Mouse (Mus musculus) cerebellum, postnatal 10 days (tissue): ENCODE data around the gene Grin2b.

Experiments
- DNase-seq, 2 experiments: peaks; one replicate each; pipeline ENCODE4 v3.0.0; 2021; ENCODE audit warnings: mixed read lengths in 2 of 2

Gene Grin2b

GRCm38 (mm10) chr6:136173191-136173896 is at the start of gene Grin2b:
Gene Grin2b (minus strand): TSS chr6:136173511.
- DNase-seq: peak; percentile 89 to 92

DNA sequence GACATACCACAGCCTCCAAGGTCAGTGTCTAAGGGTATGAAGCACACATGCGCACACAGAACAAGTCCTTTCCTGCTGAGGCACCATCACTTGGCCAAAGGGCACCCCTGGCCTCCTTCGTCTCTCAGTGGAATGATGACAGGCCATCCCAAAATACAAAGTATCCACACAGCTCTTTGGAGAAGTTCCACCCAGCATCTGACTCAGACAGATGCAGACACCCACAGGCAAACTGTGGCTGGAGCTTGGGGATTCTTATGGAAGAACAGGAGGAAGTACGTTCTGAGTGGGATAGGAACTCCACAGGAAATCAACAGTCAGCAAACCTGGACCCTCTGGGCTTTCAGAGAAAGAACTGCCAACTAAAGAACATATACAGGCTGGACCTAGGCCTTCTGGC is 48.6 kb upstream of the Grin2b start:
- DNase-seq: no peak

DNA sequence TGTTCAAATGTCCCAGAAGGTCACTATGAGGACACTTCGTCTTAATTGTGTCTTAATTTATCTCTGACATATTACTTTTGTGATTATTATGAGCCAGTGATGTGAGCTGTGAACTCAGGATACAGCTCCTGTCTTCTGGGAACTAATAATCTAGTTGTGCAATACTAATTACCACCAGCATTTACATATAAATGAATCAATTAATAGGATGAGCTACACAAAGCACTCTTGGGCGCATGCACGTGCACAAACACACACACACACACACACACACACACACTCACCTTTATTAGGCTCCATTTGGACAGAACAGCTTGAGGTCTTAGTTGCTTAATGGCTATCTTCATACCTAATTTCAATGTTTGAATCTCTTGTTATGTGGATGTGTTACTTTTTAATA is 37.1 kb upstream of the Grin2b start:
- no peak for DNase-seq

DNA sequence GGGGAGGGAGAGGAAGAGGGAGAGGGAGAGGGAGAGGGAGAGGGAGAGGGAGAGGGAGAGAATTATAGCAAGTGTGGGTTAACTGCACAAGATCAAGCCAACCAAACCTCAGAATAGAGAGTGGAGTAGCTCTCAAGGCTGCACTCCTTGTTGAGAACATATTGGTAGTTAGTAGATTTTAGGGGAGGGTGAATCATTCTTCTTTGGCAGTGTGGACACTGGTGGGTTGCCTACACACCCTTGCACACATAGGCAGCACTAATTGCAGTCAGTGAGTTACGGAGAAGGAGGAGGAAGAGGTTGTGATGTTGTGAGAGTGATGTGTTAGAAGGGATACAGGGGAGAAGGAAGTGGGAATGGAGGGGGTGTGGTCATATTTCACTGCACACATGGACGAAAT is 26.5 kb upstream of the Grin2b start:
- no peak for DNase-seq

DNA sequence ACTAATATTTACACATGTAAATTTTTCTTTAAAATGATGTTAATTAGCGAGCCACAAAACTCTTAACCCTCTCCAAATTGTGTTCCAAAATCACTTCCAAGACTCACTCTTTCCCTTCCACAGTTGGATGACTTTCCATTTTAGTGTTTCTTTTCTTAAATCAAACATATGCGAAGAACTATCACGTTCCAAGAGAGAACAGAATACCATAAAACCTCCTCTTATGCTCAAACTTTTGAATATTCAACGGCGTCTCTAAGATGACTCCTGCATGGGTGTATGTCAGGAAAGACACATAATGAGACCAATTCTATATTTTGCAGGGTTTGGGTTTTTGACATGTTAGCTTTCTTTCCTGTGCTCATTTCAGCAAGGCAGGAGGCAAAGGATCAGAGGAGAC is 21.3 kb upstream of the Grin2b start:
- DNase-seq: no peak

GRCm38 (mm10) chr6:136178066-136178465 is 4.8 kb upstream of the Grin2b start:
- no peak for DNase-seq

- peak in 1 of 2 experiments; percentile 78 for DNase-seq
Measured at GRCm38 (mm10) chr6:136172801-136173190, 515 bp downstream of the Grin2b start.

GRCm38 (mm10) chr6:136172172-136172651 is 1.1 kb downstream of the Grin2b start:
- peak; percentile 83 to 87 for DNase-seq

- DNase-seq: no peak
Measured at GRCm38 (mm10) chr6:136171343-136171742, 2.0 kb downstream of the Grin2b start.

DNA sequence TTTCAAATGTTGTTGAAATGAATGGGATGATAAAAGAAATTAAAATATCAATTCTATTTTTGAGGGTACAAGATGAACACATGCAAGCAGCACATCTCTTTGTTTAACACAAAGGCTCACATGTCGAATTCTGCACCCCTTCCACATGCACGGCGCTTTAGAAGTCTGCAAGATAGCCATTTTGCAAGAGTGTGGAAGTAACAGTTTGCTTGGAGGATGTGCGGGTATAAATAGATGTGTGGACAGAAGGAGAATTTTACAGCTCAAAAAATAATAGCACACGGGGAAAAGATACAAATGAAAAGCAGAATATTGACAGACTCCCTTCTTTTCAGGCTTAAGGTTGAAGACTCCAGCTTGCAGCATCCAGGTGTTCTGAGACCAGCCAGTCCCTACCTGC is 2.9 kb downstream of the Grin2b start:
- DNase-seq: no peak

DNA sequence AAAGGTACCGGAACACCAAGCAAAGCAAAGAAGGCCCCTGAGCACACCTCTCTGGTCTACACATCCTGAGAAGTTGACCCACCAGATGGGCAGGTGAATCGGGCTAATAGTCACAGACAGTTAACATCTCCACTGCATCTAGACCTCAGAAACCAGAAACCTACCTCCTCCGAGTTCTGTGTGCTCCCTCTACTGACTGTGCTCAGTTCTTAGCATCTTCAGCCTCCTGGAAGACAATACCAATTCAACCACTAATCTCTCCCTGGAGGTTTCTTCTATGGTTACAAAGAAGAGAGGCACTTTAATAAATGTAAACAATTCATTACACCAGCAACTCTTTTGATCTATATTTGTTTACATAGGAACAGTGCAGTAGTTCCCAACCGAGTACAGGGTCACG is 6.0 kb downstream of the Grin2b start:
- no peak for DNase-seq

DNA sequence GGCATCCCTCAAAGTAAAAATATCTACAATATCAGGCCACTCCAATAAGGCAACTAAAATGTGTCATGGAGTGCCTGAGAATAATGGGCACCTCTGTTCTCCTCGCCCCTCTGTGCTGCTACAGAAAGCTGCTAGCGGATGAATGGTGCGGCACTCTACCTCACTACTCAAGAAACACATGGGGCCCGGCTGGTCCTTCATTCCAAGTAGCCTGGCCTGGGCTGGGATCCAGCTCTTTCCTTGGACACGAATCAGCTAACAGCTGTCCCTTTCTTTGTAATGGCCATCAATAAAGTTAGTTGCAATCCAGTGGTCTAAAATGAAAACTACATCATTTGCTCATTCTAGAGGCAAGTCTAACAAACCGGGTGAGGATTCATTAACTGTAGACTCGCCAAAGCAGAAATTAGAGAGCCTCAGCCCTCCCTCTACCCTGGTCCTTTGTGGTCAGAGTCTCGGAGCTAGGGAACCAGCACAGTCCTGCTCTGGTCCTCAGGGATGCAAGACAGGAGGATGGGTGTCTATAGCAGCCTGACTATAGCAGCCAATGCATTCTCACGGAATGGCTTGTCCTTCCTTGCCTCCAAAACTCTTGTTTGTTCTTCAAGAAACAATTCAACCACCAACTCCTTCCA is 7.8 kb downstream of the Grin2b start:
- peak; percentile 90 to 93 for DNase-seq

GRCm38 (mm10) chr6:136162090-136162489 is 11.2 kb downstream of the Grin2b start:
- no peak for DNase-seq

DNA sequence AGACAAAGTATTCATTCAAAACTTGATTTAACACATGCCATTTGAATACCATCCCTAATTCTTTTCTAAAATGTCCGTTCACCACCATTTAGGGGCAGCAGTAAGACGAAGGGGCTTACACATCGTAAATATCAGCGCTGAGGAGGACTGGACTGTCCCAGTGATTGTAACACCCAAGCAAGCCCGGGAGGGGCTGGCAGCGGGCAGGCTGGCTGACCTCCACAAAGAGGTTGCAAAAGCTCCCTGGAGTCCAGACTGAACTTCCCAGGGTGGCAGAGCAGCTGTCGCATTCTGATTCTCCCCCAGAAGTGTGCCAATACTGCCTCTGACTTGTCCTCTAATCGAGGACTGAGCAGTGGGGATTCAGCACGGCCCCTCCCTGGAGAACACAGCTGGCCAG is 19.9 kb downstream of the Grin2b start:
- peak in 1 of 2 experiments; percentile 43 for DNase-seq

- peak in 1 of 2 experiments; percentile 52 for DNase-seq
Measured at GRCm38 (mm10) chr6:136150064-136150463, 23.2 kb downstream of the Grin2b start.

- DNase-seq: no peak
Measured at GRCm38 (mm10) chr6:136139967-136140366, 33.3 kb downstream of the Grin2b start.

DNA sequence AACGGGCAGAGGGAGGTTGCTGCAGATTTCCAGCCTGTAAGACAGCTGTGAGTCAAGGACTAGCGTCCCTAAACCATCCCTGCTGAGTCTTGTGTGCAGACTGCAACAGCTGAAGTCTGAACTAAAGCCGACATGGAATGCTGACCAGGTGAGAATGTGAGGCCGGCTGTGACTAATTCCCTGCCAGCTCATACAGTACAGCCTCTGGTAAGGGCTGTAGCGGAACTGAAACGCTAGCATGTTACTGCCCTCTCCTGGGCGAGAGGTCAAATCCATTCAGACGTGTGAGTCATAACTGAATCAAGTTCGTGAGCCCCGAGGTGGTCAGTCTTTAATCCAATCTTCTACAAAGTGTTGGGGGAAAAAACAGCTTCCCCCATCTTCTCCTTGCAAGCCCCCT is 42.9 kb downstream of the Grin2b start:
- peak; percentile 78 to 80 for DNase-seq

- DNase-seq: no peak
Measured at GRCm38 (mm10) chr6:136122593-136122992, 50.7 kb downstream of the Grin2b start.

DNA sequence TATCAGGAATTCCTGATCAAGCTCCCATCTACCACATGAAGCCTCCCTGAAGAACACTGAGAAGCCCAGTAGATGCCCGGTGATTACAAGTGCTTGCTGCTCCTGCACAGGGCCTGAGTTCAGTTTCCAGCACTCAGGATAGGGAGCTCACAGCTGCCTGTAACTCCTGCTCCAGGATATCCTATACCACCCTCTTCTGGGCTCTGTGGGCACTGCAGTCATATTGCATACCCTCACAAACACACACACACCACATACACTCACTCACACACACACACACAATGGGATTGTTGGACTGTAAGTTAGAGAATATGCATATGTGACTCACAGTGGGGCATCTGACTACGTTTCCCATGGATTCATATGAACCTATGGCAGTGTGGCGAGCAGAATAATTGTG is 55.9 kb downstream of the Grin2b start:
- DNase-seq: peak; percentile 24 to 36

DNA sequence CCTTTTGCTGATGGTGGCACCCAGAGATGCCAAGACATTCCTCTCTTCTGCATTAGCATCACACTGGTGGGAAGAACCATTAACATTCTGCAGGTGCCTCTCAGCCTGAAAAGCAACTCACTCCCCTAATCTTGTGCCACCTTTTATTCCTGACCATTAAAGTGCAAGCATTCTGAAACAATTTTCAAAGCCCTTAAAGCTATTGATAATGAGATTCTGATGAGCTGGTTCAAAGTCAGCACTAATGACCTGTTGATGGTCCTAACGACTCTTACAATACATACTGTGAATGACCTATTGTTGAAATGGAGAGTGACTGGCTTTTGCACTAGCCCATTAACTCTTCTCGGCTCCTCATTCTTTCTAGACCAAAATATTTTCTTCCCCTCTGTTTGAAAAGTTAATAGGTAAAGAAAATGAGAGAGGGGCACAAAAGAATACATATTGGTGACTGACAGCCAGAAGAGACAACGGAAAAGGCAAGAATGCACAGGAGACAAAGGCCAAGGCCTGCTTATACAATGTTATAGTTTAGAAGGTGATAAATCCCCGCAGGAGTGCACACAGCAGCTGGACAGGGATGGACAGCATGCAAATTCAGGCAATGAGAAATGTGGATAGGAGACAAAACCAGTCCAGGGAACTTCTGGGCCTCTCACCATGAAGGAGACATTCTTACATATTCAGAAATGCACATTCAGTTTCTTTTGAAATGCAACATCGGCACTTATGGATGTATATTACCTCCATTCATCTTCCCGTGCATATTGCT is 59.5 kb downstream of the Grin2b start:
- DNase-seq: no peak

DNA sequence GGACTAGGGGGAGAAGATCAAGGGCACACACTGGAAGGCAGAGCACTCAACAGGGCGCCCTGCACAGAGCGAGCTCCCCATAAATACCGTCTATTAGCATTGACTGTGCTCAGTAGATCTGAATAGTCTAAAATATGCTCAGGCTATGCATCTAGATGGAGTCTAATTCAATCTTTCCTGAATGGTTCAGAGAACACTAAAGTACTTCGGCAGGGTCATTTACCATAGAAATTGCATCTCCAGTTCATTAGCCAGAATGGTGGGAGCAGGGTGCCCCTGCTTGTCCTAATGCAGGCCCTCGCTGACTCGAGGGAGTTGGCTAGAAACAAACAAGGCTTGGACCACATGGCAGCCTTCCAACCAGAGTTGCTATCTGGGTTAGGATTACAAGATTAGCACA is 64.1 kb downstream of the Grin2b start:
- peak; percentile 36 to 54 for DNase-seq

GRCm38 (mm10) chr6:136108466-136108865 is 64.8 kb downstream of the Grin2b start:
- peak; percentile 57 to 64 for DNase-seq

DNA sequence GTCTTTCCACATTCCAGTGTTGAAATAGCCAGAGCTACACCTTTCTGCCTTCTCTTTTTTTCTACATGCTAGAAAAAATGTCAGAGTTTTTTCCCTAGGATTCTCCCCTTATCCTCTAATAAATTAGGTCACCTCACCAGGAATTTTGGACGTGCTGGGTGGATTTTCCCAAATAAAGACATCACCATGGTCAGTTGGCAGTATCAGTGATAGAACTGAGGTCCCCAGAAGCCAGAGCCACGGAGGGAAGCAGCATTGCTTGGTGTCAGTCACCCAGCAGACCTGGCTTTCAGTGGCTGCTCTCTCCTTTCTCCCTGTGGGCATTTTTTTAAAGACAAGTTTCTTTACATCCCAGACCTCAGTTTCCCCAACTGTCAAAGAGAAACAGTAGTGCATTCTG is 68.1 kb downstream of the Grin2b start:
- peak; percentile 56 to 65 for DNase-seq

- no peak for DNase-seq
Measured at GRCm38 (mm10) chr6:136100241-136100640, 73.1 kb downstream of the Grin2b start.
